Mouse (Mus musculus) lung, postnatal 25 days (tissue): ENCODE measurements around the gene Aplnr.

ENCODE experiments used
- DNase-seq: peaks from one replicate; pipeline ENCODE4 v3.0.0; 2022; ENCODE audit warnings: low spot score

Aplnr gene

DNA sequence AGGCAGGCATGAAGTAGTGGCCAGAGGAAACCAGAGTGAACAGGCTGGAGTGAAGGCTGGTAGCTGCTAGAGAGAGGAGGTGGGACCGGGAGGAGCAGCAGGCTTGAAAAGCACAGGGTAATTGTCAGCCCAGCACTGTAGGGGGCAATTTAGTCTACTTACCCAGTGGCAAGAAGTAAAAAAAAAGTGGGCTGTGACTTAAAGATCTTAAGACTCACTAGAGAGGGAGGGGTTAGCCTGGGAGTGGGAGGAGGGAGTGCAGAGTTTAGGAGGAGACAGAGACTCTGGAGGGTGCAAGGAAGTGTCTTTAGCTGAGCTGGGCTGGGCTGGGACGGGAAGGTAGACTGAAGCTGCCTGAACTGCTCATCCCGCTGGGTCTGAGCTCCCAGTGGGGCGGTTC is at the start of gene Aplnr:
Gene Aplnr (plus strand): TSS at position 137 of the 400 bp plus-strand sequence.
- DNase-seq: peak; percentile 65

DNA sequence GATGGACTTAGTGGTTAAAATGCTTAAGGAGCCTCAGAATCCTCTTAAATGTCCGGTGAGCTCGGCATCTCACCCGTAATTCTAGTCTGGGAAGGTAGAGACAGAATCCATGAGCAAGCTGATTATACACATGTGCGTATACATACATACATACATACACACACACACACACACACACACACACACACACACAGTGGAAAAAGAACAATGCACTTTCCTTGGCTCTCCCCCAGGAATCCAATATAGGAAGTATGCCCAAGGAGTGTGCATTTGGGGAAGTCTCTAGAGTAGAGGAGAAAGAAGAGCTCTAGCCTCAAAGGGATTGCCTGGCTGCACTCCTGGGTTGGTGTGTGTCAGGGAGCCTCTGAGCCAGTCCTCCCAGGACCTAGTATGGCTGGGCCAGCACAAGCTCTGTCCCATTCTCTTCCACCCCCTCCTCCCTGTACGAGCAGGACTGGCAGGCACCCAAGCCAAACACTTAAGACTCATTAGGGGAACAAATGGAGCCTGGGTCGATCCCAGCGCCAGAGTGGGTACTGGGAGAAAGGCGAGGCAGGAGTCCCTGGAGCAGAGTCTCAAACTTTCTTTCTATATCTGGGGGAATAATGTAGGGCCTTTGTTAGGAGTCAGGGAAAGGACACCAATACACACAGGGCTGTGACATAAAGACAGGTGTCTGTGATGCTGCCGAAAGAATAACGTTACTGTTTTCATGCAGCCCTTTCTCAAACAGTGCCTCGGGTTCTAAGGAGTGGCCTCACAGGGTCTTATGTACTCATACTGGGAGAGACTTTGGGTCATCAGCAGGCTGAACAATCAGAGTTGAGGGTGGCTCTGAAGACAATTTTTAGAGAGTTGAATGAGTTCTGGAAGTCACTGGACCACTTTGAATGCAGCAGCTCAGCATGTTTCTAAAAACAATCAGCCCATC is 47.0 kb upstream of the Aplnr start:
- peak; percentile 88 for DNase-seq

DNA sequence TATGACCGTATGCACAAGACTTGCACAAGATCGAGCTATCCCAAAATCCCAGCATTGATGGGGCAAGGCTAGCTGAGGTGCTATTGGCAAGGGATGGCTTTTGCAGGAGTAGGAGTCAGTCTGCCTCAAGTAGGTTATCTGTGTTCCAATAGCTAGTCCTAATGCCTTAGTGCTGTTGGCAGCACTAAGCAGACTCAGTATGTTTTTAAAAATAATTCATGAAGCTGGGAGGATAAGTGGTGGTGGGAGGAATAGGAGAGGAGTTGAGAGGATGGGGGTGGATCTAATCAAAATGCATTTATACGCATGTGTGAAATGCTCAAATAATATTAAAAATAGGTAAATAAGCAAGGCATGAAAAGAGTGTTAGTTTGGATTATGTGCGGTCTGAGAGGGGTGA is 44.7 kb upstream of the Aplnr start:
- DNase-seq: no peak

DNA sequence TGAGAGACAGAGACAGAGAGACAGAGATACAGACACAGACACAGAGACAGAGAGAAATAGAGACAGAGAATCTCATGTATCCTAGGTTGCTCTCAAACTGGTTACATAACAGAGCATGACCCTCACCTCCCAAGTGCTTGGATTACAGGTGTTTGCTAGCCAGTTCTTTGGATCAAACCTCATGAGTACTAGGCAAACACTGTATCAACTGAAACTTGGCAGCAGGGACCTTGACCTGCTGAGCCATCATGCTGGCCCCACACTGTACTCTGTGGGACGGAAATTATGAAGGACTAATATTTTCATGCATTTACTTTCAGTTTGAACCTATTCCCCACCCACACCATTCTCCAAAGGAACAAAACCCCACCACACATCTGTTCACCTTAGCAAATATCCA is 42.6 kb upstream of the Aplnr start:
- DNase-seq: peak; percentile 81

DNA sequence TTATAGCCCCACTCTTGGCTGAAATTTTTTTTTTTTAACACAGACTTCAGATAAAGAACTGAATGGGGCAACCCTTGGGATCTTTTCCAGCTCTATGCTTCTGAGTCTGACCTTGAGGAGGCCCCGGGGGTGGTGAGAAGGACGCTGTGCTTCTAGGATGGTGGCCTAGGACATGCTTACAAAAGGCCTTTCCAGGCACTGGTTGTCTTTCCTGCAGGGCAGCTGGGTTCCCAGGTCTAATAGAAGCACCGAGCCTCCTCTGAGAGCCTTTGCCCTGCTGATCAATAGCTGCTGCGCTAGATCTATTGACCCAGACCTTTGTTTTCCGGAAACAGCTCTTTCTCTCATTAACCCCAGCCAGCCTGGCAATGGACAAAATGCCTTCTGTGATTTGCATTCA is 40.1 kb upstream of the Aplnr start:
- no peak for DNase-seq

DNA sequence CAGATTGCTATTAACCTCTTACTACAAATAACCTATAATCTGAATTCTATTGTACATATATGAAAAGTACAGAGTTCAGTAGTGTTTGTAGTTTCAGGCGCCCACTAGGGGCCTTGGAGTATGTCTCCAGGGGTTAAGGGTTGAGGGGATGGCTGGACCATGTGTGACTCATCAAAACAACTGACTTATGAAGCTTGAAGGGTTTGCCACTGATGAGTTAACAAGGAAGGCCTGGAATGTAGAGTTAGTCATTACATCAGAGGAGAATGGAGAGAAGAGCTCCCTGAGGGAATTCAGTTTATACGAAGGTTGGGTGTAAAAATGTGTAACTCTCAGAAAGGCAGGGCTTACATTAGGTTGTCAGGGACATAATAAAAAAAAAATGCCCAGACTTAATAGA is 38.0 kb upstream of the Aplnr start:
- DNase-seq: no peak

DNA sequence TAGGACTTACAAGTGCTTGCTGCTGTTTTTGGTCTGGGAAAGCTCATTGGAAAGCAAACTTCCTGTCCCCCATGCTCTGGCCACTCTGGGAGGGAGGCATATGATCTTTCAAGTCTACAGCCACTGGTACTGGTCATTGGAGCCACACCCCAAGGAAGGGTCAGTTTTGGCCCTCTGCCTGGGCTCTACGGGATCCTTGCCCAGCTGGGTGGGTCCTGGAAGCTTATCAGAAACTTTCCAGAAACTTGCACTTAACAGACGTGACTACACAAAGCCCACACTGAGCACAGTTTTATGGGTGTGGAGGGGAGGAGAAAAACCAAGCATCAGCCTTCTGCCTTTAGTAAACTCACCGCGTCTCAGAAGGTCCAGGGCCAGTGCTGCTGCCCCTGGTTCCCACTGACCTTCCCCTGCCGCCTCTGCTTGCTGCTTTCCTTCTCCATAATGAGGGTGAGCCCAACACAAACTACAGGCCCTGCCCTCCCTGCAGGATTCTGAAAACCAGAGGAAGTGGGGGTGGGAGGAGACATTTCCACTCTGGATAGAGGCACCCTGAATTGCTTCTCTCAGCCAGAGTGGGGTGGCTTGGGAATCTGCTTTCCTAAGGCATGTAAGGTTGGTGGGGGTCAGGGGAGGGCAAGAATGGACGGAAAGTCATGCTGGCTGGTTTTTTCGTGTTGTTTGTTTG is 37.1 kb upstream of the Aplnr start:
- DNase-seq: peak; percentile 94

DNA sequence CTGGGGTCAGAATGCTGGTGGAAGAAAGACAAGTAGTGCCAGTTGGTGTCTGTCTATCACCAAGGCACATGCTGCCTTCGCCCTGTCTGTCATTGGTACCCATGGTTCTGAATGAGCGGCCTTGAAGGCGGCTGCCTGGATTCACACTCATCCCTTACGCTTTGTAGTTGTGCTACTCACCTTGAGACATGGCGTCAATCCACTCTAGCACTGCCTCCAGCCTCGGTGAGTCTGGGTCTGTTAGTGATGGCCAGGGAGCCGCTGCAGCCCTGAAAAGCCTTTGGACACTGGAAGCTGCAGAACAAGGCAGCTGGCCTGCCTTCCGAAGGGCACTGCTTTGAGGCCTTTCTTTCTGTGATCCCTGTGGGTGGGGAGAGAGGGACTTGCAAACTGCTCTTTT is 32.8 kb upstream of the Aplnr start:
- DNase-seq: no peak

DNA sequence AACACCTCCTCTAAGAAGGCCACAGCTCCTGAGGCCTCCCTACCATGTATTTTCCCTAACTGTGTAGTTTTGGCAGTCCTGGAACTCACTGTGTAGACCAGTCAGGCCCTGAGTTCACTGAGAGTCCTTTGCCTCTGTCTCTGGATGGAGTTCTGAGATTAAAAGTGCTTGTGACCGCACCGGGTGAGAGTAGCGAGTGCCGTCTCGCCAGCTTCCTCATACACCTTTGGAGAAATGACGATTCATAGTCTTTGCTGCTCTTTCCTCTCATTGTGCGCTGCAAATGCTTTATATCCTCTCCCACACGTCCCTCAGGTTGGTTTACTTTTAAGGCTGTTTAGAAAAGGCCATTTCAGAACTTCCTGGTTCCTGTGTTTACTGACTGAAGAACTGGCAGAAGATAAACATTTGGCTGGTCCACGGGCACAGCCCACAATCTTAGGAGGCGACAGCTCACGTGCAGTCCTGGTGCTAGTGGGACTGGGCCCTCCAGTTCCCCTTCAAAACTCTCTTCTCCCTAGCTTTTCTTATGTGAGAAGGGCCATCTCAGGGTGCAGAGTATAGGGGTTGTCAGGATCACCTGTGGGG is 30.5 kb upstream of the Aplnr start:
- DNase-seq: peak; percentile 78

DNA sequence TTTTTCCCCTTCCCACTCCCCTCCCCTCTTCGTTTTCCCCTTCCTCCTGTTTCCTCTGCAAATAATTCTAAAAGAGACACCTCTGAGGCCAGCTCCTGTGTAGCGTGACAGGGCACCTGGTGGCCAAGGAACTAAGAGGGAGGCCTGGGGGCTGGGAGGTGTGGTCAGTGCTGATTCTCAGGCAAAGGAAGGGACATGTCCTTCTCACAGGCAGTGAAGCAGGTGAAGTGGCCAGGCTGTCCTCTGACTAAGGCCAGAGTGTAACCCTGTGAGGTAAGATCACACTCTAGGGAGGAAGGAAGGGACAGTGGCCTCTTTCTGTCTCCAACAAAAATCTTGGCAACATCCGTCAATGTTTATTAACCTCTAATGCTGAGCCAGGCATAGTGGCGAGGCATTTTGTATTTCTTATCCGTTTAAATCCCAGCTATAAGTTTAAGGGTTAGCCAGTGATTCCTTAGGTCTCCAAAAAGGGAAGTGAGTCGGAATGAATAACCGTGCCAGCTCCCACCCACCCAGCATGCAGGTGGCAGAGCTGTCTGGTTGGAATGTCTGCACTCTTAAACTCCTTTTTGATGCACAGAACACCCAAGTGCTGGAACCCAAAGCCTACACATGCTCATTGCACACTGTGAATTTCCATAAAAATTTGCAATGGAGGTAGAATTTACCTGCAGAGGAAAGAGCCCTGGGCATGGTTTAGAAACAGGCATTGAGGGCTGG is 29.8 kb upstream of the Aplnr start:
- no peak for DNase-seq

DNA sequence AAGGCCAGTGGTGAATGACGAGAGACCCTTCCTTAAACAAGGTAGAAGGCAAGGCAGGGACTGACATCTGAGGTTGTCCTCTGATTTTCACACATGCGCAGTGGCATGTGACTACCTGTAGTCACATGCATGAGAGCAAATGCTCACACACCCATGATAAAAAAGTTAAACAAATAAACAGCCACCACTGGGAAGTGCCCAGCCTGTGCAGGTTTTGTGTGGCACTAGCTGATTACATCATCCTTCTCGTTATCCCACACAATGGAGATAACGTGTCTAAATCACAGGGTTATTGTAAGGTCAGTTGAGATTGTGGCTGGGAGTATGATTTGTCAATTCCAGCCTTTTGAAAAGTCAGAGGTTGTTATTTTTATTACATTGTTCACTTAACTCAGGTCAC is 29.1 kb upstream of the Aplnr start:
- DNase-seq: peak; percentile 41

DNA sequence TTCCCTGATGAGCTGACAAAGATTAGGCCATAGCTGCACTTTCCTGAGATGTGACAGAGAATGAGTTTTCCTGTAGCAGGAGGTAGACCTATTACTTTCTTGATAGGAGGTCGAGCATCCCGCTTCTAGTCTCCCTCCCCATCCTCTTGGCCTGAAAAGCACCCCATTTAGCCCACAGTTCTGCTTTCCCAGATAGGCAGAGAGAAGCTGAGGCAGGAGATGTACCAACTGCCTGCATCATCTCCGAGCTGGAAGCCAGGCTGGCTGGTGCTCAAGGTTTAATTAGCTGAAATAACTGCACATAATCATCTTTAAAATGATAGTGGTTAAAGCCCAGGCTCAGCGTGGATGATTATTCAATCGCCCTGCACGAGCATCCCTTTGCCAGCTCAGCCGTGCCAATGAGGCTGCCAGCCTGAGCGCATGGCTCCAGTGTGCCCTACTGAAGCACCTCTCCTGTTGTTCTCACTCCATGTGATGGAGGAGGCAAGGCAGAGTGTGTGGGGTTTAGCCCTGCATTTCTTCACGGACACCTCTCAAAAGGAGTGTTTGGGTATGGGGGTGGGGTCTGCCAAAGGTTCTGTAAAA is 25.6 kb upstream of the Aplnr start:
- no peak for DNase-seq

DNA sequence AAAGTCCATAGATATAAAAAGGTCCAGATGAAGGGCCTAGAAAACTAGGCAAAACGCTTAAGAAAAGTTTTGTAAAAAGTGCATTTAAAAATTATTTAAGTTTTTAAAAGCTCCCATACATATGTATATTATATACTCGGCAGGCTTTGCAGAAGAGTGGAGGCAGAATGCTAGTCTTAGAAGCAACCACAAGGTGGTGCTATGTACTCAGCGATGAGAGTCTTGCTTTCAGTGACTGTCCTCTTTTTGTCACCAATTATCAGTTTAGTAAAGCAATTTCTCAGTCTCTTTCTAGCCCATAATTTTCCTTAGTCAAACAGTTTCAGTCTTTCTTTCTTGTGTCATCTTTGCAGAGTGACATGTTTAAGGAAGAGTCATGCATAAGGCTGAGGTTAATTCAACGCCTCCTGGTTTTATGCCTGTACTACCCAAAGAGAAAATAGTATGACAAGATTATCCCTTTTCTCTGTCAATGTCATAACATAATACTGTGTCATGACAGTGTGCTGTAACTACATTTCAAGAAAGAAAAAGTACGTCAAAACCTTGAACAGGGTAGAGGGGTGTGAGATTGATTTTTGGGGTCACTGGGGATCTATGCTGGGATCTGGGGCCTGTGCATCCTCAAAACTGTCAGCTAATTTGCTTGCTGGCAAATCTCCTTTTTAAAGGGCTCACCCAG is 12.7 kb upstream of the Aplnr start:
- peak; percentile 55 for DNase-seq

DNA sequence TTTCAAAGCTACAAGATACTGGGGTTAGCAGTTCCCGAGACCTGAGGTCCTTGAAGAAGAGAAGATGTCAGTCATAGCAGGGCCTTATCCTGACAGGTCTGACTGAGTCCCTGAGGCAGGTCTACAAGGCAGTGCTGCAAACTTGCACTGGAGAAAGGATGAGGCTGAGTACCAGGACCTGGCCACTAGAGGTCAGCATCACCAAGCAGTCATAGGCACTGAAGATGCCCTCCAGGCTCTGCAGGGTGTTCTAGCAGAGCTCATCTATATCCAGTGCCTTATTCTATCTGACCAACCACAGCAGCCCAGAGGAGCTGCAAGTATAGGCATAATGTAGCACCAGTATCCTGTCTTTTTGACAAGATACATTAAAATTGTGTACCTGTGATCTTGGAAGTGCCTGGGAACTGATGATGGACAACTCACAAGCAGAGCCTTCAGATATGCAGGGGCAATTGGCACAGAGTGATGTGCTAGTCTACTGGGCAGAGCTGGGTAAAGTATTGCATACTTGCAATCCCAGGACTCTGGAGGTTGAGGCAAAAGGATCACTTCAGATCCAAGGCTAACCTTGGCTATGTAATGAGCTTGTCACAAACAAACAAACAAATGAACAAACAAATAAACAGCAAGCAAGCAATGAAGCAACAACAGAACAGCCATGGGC is 12.0 kb upstream of the Aplnr start:
- peak; percentile 77 for DNase-seq

DNA sequence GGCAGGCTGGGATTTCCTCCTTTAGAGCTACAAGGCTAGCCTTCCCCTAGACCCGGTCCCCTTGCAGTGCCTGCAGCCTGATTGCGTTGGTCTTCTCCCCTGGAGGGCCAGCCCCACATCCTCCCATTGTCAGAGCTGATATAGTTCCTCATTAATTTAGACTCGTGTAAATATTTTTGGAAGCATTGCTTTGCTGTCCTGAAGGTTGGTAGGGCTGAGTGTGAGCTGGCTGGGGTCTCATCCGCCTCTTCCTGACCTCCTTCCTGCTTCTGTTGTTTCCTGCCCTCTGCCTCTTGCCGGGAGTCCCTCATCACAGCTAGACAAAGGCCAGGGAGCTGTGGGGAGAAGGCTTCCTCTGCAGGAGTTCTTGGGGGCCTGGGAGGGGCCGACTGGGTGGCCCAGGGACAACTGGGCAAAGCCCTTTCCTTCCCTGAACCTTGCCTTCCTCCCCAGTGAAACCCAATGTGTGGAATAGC is 6.5 kb upstream of the Aplnr start:
- DNase-seq: peak; percentile 73

DNA sequence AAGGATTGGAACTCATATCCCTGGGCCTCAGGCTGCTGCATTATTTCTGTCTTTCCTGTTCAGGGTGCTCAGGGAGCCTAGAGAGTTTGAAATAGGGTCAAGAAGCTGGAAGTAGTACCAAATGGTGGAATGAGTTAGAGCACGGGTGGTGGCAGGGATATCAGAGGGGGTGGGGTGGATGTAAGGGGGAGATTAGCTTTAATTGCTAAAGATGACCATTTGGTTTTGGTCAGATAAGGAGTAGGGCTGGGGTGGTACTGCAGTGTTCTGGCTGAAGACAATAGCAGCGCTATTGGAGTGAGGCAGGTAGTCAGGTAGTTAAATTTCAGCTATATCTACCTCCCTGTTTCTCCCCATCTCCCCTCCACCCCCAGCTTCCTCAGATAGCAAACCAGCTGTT is 4.8 kb upstream of the Aplnr start:
- DNase-seq: no peak

DNA sequence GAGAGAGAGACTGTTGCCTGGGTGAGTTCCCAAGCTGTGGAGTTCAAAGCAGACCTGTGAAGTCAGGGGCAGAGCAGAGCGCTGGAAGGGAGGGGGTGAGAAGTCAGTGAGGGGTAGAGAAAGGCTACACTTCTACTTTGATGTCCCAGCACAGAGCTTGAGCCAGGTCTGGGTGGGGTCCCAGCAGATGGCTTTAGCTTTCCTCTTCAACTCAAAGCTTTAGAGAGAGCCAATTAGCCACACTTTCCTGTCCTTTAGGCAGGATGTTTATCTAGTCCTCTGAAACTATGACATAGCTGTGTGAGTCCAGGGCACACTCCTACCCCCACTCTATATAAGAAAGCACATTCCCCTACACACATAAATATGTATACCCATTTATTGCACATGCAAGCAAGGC is 4.3 kb upstream of the Aplnr start:
- DNase-seq: no peak

DNA sequence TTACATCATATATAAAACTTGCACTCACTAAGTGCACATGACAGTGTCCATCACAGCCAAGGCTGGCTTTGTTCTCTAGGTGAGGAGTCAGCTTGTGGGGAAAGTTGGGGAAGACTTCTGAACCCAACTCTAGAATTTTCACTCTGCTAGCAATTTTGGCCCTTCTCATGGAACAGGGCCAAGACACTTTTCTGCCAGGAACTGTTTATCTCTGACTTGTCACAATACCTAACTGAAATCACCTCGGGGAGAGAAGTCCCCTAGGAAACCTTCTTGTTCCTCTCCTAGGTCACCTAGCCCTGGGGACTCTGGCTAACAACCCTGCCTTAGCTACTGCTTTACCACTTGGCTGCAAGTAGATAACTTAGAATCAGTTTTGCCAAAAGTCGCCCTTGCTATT is 3.8 kb upstream of the Aplnr start:
- no peak for DNase-seq

DNA sequence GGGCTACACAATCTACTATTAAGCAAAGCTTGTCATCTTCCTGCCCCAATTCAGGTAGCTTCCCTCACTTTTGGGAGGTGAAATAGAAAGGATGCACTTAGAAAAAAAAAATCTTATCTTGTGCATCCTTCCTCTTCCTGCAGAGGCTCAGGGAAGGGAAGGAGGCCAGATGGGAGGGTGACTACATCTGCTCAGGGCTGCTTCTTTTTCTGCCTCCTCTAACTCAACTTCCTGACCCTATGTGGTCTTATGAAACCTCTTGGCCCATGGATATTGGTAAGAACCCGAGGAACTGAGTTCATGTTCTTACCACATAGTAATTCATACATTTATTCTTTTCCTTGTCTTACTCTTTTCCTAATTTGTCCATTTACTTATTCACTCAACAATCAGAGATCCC is 926 bp upstream of the Aplnr start:
- no peak for DNase-seq

DNA sequence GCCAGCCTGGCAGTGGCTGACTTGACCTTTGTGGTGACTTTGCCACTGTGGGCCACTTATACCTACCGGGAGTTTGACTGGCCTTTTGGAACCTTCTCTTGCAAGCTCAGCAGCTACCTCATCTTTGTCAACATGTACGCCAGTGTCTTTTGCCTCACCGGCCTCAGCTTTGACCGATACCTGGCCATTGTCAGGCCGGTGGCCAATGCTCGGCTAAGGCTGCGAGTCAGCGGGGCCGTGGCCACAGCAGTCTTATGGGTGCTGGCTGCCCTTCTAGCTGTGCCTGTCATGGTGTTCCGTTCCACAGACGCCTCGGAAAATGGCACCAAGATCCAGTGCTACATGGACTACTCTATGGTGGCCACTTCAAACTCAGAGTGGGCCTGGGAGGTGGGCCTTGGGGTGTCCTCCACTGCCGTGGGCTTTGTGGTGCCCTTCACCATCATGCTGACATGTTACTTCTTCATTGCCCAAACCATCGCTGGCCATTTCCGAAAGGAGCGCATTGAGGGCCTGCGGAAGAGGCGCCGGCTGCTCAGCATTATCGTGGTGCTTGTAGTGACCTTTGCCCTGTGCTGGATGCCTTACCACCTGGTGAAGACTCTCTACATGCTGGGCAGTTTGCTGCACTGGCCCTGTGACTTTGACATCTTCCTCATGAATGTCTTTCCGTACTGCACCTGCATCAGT is 951 bp downstream of the Aplnr start:
- DNase-seq: no peak
